Mouse (Mus musculus) kidney, postnatal 0 days (tissue): ENCODE measurements around the gene Ddx28. TPM values are rescaled to one million over a fixed set of nuclear protein-coding genes. Genes with fewer than 3 reads are reported as not detected.
"Not testable (repeated sequence)": the region's sequence is repeated elsewhere in the genome, so short reads cannot be mapped to it uniquely, and the experiment has no call there.

ENCODE experiments used
- ATAC-seq: fragments of 200-750 bp; cut with Nextera tagmentation; replicated peaks from 2 replicates; pipeline ENCODE4 v1.8.0; 2017; ENCODE audit warnings: low read depth, moderate number of reproducible peaks, moderate TSS enrichment, moderate library complexity; ENCODE audit not compliant: low FRiP score
- DNase-seq: peaks from one replicate; pipeline ENCODE4 v3.0.0-alpha.2; 2016; ENCODE audit warnings: low spot score
- H3K27ac ChIP-seq: fragments of 300-500 bp; sonication (generic); 2 replicates; pipeline ENCODE4 v1.5.1; 2014; ENCODE audit warnings: mild to moderate bottlenecking
- H3K27me3 ChIP-seq: fragments of 300-500 bp; sonication (generic); 2 replicates; pipeline ENCODE4 v1.6.1; 2014; ENCODE audit warnings: low read length, mixed read lengths; ENCODE audit not compliant: insufficient read depth
- H3K36me3 ChIP-seq: fragments of 300-500 bp; sonication (generic); 2 replicates; pipeline ENCODE4 v1.6.1; 2014; ENCODE audit warnings: low read length, mixed read lengths; ENCODE audit not compliant: insufficient read depth
- H3K4me1 ChIP-seq: fragments of 300-500 bp; sonication (generic); replicated peaks from 2 replicates; pipeline ENCODE4 v1.6.1; 2014; ENCODE audit warnings: antibody characterized with exemption, low read length, mixed read lengths; ENCODE audit not compliant: insufficient read depth
- H3K4me2 ChIP-seq: fragments of 300-500 bp; sonication (generic); 2 replicates; pipeline ENCODE4 v1.6.1; 2014; ENCODE audit warnings: mild to moderate bottlenecking, low read length, moderate library complexity, mixed read lengths
- H3K4me3 ChIP-seq: fragments of 300-500 bp; sonication (generic); replicated peaks from 2 replicates; pipeline ENCODE4 v1.5.1; 2014; ENCODE audit warnings: low read depth, low read length
- H3K9ac ChIP-seq: fragments of 300-500 bp; sonication (generic); 2 replicates; pipeline ENCODE4 v1.6.1; 2014; ENCODE audit warnings: low read depth, low read length
- H3K9me3 ChIP-seq: fragments of 300-500 bp; sonication (generic); replicated peaks from 2 replicates; pipeline ENCODE4 v1.6.1; 2016; ENCODE audit warnings: low read length, inconsistent platforms, mixed read lengths
- CTCF ChIP-seq: IDR thresholded peaks from 2 replicates; pipeline ENCODE4 v1.5.1; 2016; ENCODE audit warnings: antibody characterized with exemption, low read depth, mild to moderate bottlenecking, moderate library complexity
- WGBS: fragments of 180-500 bp; shearing (Covaris S2); extraction: QIAGEN DNeasy Blood & Tissue Kit; methylation state at CpG from one replicate; pipeline ENCODE4 v1.1.7; 2014; 5-methylcytosine and 5-hydroxymethylcytosine counted together
- polyA plus RNA-seq: library from polyadenylated mRNA; unstranded; fragments of >200 nt; fragmentation: Nextera tagmentation; extraction: Ambion mirVana; gene quantifications from 2 replicates; pipeline ENCODE4 v1.2.1, GENCODE M21; 2015

Ddx28 gene
- polyA plus RNA-seq, 1 experiment from 2014 or later = 16.1 TPM

DNA sequence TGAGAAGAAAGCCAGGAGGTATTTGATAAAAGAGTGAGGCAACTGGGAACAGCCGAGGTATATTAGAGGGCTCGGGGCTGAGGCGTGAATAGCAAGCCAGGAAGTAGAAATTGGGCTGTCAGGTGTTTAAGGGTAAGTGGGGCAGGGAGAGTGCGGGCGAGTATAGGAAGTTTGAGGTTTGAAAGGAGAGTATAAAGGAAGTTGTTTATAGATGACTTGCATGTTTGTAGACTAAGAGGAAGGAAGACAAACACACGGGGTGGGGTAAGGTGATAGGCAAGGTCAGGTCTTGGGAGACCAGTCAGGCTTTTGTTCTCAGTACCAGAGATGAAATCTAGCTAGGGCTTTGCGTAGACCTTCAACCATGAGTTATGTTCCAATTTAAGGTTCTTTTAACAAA is 5.4 kb upstream of the Ddx28 start:
- WGBS = 88% methylated on average over 7 of the region's 7 CpGs
- no peaks in the 10 kb centered on the region for H3K36me3 ChIP-seq

GRCm38 (mm10) chr8:106016284-106016683 is 4.6 kb upstream of the Ddx28 start:
- ATAC-seq = no peak
- H3K27ac ChIP-seq = no peak overlapping the region
- no peak overlapping the region for H3K4me3 ChIP-seq
- no peak for DNase-seq
- H3K9me3 ChIP-seq = no peaks in the 10 kb centered on the region
- TF ChIP-seq CTCF = no peak
- WGBS = 93% methylated on average over 6 of the region's 6 CpGs
- H3K4me1 ChIP-seq = no peaks in the 10 kb centered on the region
- H3K4me2 ChIP-seq = no peak overlapping the region
- no peak overlapping the region for H3K9ac ChIP-seq
- no peaks in the 10 kb centered on the region for H3K36me3 ChIP-seq
- H3K27me3 ChIP-seq = no peaks in the 10 kb centered on the region

More for the DNA sequence above, 5.4 kb upstream of the Ddx28 start:
- H3K4me2 ChIP-seq = no peak overlapping the region
- TF ChIP-seq CTCF = no peak
- no peak for ATAC-seq
- H3K4me3 ChIP-seq = no peak overlapping the region
- no peak for DNase-seq
- H3K27ac ChIP-seq = no peak overlapping the region
- no peak overlapping the region for H3K9ac ChIP-seq
- H3K9me3 ChIP-seq = no peaks in the 10 kb centered on the region
- H3K4me1 ChIP-seq = no peaks in the 10 kb centered on the region
- H3K27me3 ChIP-seq = no peaks in the 10 kb centered on the region

DNA sequence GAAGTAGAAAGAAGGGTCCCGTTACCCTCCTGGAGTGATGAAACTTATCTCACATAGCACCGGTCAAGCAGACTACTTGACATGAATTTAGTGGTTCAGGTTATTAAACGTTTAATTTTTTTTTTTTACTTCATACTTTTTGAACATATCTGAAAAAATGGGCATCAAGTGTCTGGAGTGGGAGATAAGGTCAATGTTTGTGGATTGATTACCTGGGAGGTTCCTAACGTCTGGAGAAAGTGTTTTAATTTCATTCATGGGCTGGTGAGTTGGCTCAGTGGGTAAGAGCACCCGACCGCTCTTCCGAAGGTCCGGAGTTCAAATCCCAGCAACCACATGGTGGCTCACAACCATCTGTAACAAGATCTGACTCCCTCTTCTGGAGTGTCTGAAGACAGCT is 521 bp upstream of the Ddx28 start:
- Histone ChIP-seq H3K4me3 (peak overlapping the region; percentile 78; the same call in 1 of the 2 replicates), H3K9ac (peak overlapping the region; percentile 86), H3K4me2 (peak overlapping the region; percentile 73)
- H3K4me1 ChIP-seq, H3K36me3 ChIP-seq, H3K9me3 ChIP-seq, H3K27ac ChIP-seq, DNase-seq, ATAC-seq, H3K27me3 ChIP-seq: not testable (repeated sequence)
- WGBS = 80% methylated on average over 8 of the region's 8 CpGs

GRCm38 (mm10) chr8:106010748-106011642 is 687 bp downstream of the Ddx28 start:
- H3K9me3 ChIP-seq = no peaks in the 10 kb centered on the region
- H3K9ac ChIP-seq = peak overlapping the region; percentile 86
- TF ChIP-seq CTCF = no peak
- peaks cover 8% of the 10 kb centered on the region; the same call in 1 of the 2 replicates for H3K4me1 ChIP-seq
- H3K36me3 ChIP-seq = 0 out of 2 replicates have a peak, but pooled peaks cover 4% of the 10 kb centered on the region
- peak overlapping the region; percentile 78 for H3K4me3 ChIP-seq
- peak overlapping the region; percentile 66 for H3K27ac ChIP-seq
- H3K27me3 ChIP-seq = no peaks in the 10 kb centered on the region
- under 1% methylated on average over 74 of the region's 74 CpGs for WGBS
- peak; percentile 97 for DNase-seq
- peak overlapping the region; percentile 73 for H3K4me2 ChIP-seq
- peak; percentile 93 for ATAC-seq

DNA sequence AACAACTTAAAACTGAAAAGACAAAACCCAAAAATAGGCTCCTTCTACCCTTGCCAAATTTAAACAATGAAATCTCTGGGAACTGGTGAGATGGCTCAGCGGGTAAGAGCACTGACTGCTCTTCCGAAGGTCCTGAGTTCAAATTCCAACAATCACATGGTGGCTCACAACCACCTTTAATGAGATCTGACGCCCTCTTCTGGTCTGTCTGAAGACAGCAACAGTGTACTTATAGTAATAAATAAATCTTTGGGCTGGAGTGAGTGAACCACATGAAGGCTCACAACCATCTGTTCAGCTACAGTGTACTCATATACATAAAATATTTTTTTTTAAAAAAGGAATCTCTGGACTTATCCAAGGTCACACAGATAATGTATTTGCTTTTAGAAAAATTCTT is 3.8 kb downstream of the Ddx28 start:
- ATAC-seq, H3K9me3 ChIP-seq, H3K36me3 ChIP-seq, H3K27ac ChIP-seq, H3K9ac ChIP-seq, H3K4me2 ChIP-seq, H3K4me1 ChIP-seq, DNase-seq, H3K4me3 ChIP-seq, H3K27me3 ChIP-seq: not testable (repeated sequence)
- peak; percentile 35; the same call in 1 of the 2 replicates for TF ChIP-seq CTCF
- WGBS = 72% methylated on average over 3 of the region's 3 CpGs

- H3K4me2 ChIP-seq = no peak overlapping the region
- 0 out of 2 replicates have a peak, but pooled peaks cover 4% of the 10 kb centered on the region for H3K36me3 ChIP-seq
- 84% methylated on average over 3 of the region's 3 CpGs for WGBS
- no peak for DNase-seq
- H3K9ac ChIP-seq = no peak overlapping the region
- peaks cover 8% of the 10 kb centered on the region; the same call in 1 of the 2 replicates for H3K4me1 ChIP-seq
- no peaks in the 10 kb centered on the region for H3K27me3 ChIP-seq
- ATAC-seq = no peak
- no peak overlapping the region for H3K27ac ChIP-seq
- H3K4me3 ChIP-seq = no peak overlapping the region
- H3K9me3 ChIP-seq = no peaks in the 10 kb centered on the region
- no peak for TF ChIP-seq CTCF
Measured at GRCm38 (mm10) chr8:106007135-106007534, 4.5 kb downstream of the Ddx28 start.
